Mouse (Mus musculus): ENCODE data around the gene 7530416G11Rik.

GRCm38 (mm10) chr15:85519438-85519837, 16.4 kb upstream of the 7530416G11Rik start:
- TF ChIP-seq CTCF (IDR thresholded peaks at IDR 0.05; ENCODE audit: control insufficient read depth, insufficient read depth, insufficient replicate concordance, low read depth, low read length) (no peak), POLR2A (IDR thresholded peaks at IDR 0.05; ENCODE audit: control insufficient read depth, low read depth, low read length) (no peak)

Data from testis, adult 2 months (tissue).